Mouse (Mus musculus): ENCODE results near the gene Tff2. TPM values are rescaled to one million over a fixed set of nuclear protein-coding genes. Genes with fewer than 3 reads are reported as not detected.

The Tff2 gene
- polyA plus RNA-seq, 1 experiment from 2014 or later, result 0.33 TPM

- ATAC-seq, result peak; percentile 40
Measured at GRCm38 (mm10) chr17:31119429-31119828, 24.7 kb downstream of the Tff2 start.

GRCm38 (mm10) chr17:31117946-31118345 is 26.1 kb downstream of the Tff2 start:
- H3K4me1 ChIP-seq (ENCODE audit: insufficient read depth), result no peaks in the 10 kb centered on the region
- ATAC-seq, result no peak
- no peak overlapping the region for H3K27ac ChIP-seq (ENCODE audit: low read depth)
- 82% methylated on average over 5 of the region's 5 CpGs for WGBS (ENCODE audit: insufficient replicate concordance)
- H3K36me3 ChIP-seq (replicated peaks; ENCODE audit: insufficient read depth, low read length), result peaks cover 19% of the 10 kb centered on the region
- no peak for DNase-seq
- H3K4me2 ChIP-seq (ENCODE audit: low read depth, low read length), result no peak overlapping the region
- no peak for TF ChIP-seq CTCF (IDR thresholded peaks at IDR 0.05; ENCODE audit: low read depth)
- no peak for TF ChIP-seq EP300 (IDR thresholded peaks at IDR 0.05; ENCODE audit: low read depth)
- no peak overlapping the region for H3K9ac ChIP-seq (replicated peaks)
- H3K9me3 ChIP-seq (ENCODE audit: low read length), result no peaks in the 10 kb centered on the region
- no peaks in the 10 kb centered on the region for H3K27me3 ChIP-seq (ENCODE audit: insufficient read depth, low read length)
- H3K4me3 ChIP-seq (ENCODE audit: low read depth, low read length), result no peak overlapping the region

More at GRCm38 (mm10) chr17:31119429-31119828, 24.7 kb downstream of the Tff2 start:
- no peak overlapping the region for H3K4me2 ChIP-seq (ENCODE audit: low read depth, low read length)
- H3K4me3 ChIP-seq (ENCODE audit: low read depth, low read length), result no peak overlapping the region
- peaks cover 13% of the 10 kb centered on the region for H3K36me3 ChIP-seq (replicated peaks; ENCODE audit: insufficient read depth, low read length)
- H3K4me1 ChIP-seq (ENCODE audit: insufficient read depth), result no peaks in the 10 kb centered on the region
- TF ChIP-seq CTCF (IDR thresholded peaks at IDR 0.05; ENCODE audit: low read depth) (peak; percentile 97), EP300 (IDR thresholded peaks at IDR 0.05; ENCODE audit: low read depth) (no peak)
- H3K9me3 ChIP-seq (ENCODE audit: low read length), result no peaks in the 10 kb centered on the region
- H3K27me3 ChIP-seq (ENCODE audit: insufficient read depth, low read length), result no peaks in the 10 kb centered on the region
- no peak overlapping the region for H3K9ac ChIP-seq (replicated peaks)
- DNase-seq, result peak; percentile 88
- 4% methylated on average over 7 of the region's 7 CpGs for WGBS (ENCODE audit: insufficient replicate concordance)
- no peak overlapping the region for H3K27ac ChIP-seq (ENCODE audit: low read depth)

- no peak for ATAC-seq
- Histone ChIP-seq H3K27ac (ENCODE audit: low read depth) (no peak overlapping the region), H3K4me1 (ENCODE audit: insufficient read depth) (no peaks in the 10 kb centered on the region), H3K27me3 (ENCODE audit: insufficient read depth, low read length) (no peaks in the 10 kb centered on the region), H3K36me3 (replicated peaks; ENCODE audit: insufficient read depth, low read length) (peaks cover 31% of the 10 kb centered on the region), H3K9me3 (ENCODE audit: low read length) (no peaks in the 10 kb centered on the region), H3K4me2 (ENCODE audit: low read depth, low read length) (no peak overlapping the region), H3K4me3 (ENCODE audit: low read depth, low read length) (no peak overlapping the region), H3K9ac (replicated peaks) (no peak overlapping the region)
- TF ChIP-seq CTCF (IDR thresholded peaks at IDR 0.05; ENCODE audit: low read depth) (no peak), EP300 (IDR thresholded peaks at IDR 0.05; ENCODE audit: low read depth) (no peak)
- 50% methylated on average over 6 of the region's 6 CpGs for WGBS (ENCODE audit: insufficient replicate concordance)
- peak; percentile 37 for DNase-seq
Measured at GRCm38 (mm10) chr17:31116063-31116462, 28.0 kb downstream of the Tff2 start.

DNA sequence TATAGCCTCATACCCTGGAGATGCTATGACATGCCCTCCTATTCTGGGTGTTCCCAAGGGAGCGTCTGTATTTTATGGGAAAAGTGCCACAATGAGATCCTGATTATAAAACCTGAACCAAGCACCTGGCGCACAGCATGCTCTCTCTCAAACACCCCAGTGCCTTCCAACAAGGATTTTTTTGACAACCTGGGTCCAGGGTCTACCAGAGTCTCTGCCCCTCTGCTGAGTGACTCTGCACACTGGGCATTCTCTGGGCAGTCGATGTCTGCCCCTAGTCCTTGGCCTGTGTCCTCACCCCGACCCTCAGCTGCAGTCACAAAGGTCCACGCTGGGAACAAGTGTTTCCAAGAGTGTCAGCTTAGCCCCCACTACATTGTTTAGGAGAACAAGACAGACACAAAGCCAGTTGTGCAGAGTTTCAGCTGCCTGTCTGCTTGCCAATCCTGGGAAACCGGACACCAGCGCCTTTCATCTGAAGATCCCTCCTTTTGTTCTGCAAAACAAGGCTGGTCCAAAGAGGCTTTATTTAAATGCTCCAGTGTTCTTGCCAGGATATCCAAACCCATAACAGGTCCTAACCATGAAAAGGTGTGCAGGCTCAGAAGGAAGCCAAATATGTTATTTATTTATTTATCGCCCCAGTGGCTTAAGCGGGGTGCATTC is 30.8 kb downstream of the Tff2 start:
- Histone ChIP-seq H3K27ac (ENCODE audit: low read depth) (no peak overlapping the region), H3K9me3 (ENCODE audit: low read length) (no peaks in the 10 kb centered on the region), H3K4me1 (ENCODE audit: insufficient read depth) (no peaks in the 10 kb centered on the region), H3K4me3 (ENCODE audit: low read depth, low read length) (no peak overlapping the region), H3K36me3 (replicated peaks; ENCODE audit: insufficient read depth, low read length) (peaks cover 40% of the 10 kb centered on the region), H3K27me3 (ENCODE audit: insufficient read depth, low read length) (no peaks in the 10 kb centered on the region), H3K9ac (replicated peaks) (no peak overlapping the region), H3K4me2 (ENCODE audit: low read depth, low read length) (no peak overlapping the region)
- 78% methylated on average over 9 of the region's 9 CpGs for WGBS (ENCODE audit: insufficient replicate concordance)
- TF ChIP-seq EP300 (IDR thresholded peaks at IDR 0.05; ENCODE audit: low read depth), result no peak
- no peak for TF ChIP-seq CTCF (IDR thresholded peaks at IDR 0.05; ENCODE audit: low read depth)
- ATAC-seq, result no peak
- DNase-seq, result no peak

- DNase-seq (no peak), ATAC-seq (no peak)
- no peak overlapping the region for H3K4me3 ChIP-seq (ENCODE audit: low read depth, low read length)
- H3K9ac ChIP-seq (replicated peaks), result no peak overlapping the region
- no peaks in the 10 kb centered on the region for H3K9me3 ChIP-seq (ENCODE audit: low read length)
- H3K36me3 ChIP-seq (replicated peaks; ENCODE audit: insufficient read depth, low read length), result peaks cover 30% of the 10 kb centered on the region
- no peak overlapping the region for H3K27ac ChIP-seq (ENCODE audit: low read depth)
- no peak overlapping the region for H3K4me2 ChIP-seq (ENCODE audit: low read depth, low read length)
- no peaks in the 10 kb centered on the region for H3K27me3 ChIP-seq (ENCODE audit: insufficient read depth, low read length)
- no peak for TF ChIP-seq CTCF (IDR thresholded peaks at IDR 0.05; ENCODE audit: low read depth)
- no peak for TF ChIP-seq EP300 (IDR thresholded peaks at IDR 0.05; ENCODE audit: low read depth)
- 86% methylated on average over 15 of the region's 15 CpGs for WGBS (ENCODE audit: insufficient replicate concordance)
- H3K4me1 ChIP-seq (ENCODE audit: insufficient read depth), result peaks cover 9% of the 10 kb centered on the region
Measured at GRCm38 (mm10) chr17:31108388-31108787, 35.7 kb downstream of the Tff2 start.

- H3K4me2 ChIP-seq (ENCODE audit: low read depth, low read length), result no peak overlapping the region
- no peak overlapping the region for H3K9ac ChIP-seq (replicated peaks)
- H3K36me3 ChIP-seq (replicated peaks; ENCODE audit: insufficient read depth, low read length), result peaks cover 20% of the 10 kb centered on the region
- H3K9me3 ChIP-seq (ENCODE audit: low read length), result no peaks in the 10 kb centered on the region
- TF ChIP-seq EP300 (IDR thresholded peaks at IDR 0.05; ENCODE audit: low read depth) (no peak), CTCF (IDR thresholded peaks at IDR 0.05; ENCODE audit: low read depth) (no peak)
- H3K27me3 ChIP-seq (ENCODE audit: insufficient read depth, low read length), result no peaks in the 10 kb centered on the region
- peaks cover 12% of the 10 kb centered on the region for H3K4me1 ChIP-seq (ENCODE audit: insufficient read depth)
- H3K27ac ChIP-seq (ENCODE audit: low read depth), result no peak overlapping the region
- no peak overlapping the region for H3K4me3 ChIP-seq (ENCODE audit: low read depth, low read length)
- 81% methylated on average over 8 of the region's 8 CpGs for WGBS (ENCODE audit: insufficient replicate concordance)
- DNase-seq, result no peak
- peak; percentile 59 for ATAC-seq
Measured at GRCm38 (mm10) chr17:31103823-31104222, 40.3 kb downstream of the Tff2 start.

Data from liver, postnatal 0 days (tissue).